15 mouse cellular contexts compared by ENCODE assay signal in the genomic region with DNA sequence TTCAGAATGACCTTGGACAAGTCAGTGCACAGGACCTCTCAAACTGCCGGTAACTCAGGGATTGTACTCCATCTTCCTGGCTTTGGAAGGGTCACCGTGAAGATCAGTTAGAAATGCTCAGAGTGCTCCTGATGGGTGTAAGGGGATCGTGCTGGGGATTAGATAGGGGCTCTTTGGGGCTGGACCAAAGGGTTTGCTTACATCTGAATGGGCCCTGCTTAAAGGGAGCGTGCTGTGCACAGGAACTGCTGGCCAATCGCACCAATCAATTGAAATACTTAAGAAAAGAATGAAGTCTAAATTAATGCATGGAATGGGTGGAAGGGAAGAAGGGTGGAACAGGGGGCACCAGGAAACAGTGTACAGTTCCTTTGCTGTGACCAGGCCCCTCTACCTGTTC. TPM values are rescaled to one million over a fixed set of nuclear protein-coding genes. Genes with fewer than 3 reads are reported as not detected.
DNase-seq lines count a peak whose midpoint lies in the region; ATAC-seq lines count a peak whose summit lies in the region.
"Had no signal": no experiment of that assay in that cellular context is flagged by ENCODE, and none has a peak within 500 bp of the region (broad histone marks: within the 10 kb centered on the region; RNA-seq: fewer than 3 reads in every experiment).

No protein-coding gene starts in this region.

- ATAC-seq in forebrain, embryonic 11.5 days (replicated peaks; ENCODE audit: low FRiP score), result no peak
- ATAC-seq in forebrain, embryonic 13.5 days, result no peak
- peak; percentile 17; the same call in 1 of the 2 replicates for ATAC-seq in lung, embryonic 16.5 days (ENCODE audit: low read depth)

- no peak overlapping the region for H3K4me2 ChIP-seq in forebrain, embryonic 11.5 days (ENCODE audit: low read depth, low read length, severe bottlenecking)
- no peak overlapping the region for H3K4me2 ChIP-seq in forebrain, embryonic 13.5 days
- no peak overlapping the region for H3K4me2 ChIP-seq in lung, embryonic 16.5 days (ENCODE audit: low read depth, low read length)
- H3K4me2 ChIP-seq: embryonic facial prominence, embryonic 12.5 days; embryonic facial prominence, embryonic 15.5 days; forebrain, embryonic 12.5 days; heart, embryonic 13.5 days; hindbrain, embryonic 12.5 days; hindbrain, embryonic 15.5 days had no signal

- peak; percentile 14 for DNase-seq in forebrain, embryonic 11.5 days (ENCODE audit: low spot score)
- DNase-seq in lung, postnatal 10 days, result no peak
- DNase-seq in R1 (ENCODE audit: low read depth, low spot score), result peak; percentile 54
- no peak for DNase-seq in kidney, postnatal 10 days
- DNase-seq in frontal cortex, adult 2 months (ENCODE audit: extremely low spot score in 1 of 2, low spot score in 1 of 2), result no peak

- H3K27ac ChIP-seq in forebrain, embryonic 11.5 days (ENCODE audit: low read depth, low read length), result no peak overlapping the region
- H3K27ac ChIP-seq in forebrain, embryonic 13.5 days, result no peak overlapping the region
- H3K27ac ChIP-seq in lung, embryonic 16.5 days (ENCODE audit: low read length), result no peak overlapping the region
- H3K27ac ChIP-seq: embryonic facial prominence, embryonic 12.5 days; embryonic facial prominence, embryonic 15.5 days; forebrain, embryonic 12.5 days; gastrocnemius, adult 2 months; heart, embryonic 10.5 days; heart, embryonic 13.5 days; hindbrain, embryonic 12.5 days; hindbrain, embryonic 15.5 days had no signal

- H3K9ac ChIP-seq in forebrain, embryonic 11.5 days (ENCODE audit: low read length), result no peak overlapping the region
- H3K9ac ChIP-seq in forebrain, embryonic 13.5 days, result no peak overlapping the region
- H3K9ac ChIP-seq in lung, embryonic 16.5 days (ENCODE audit: low read length), result no peak overlapping the region
- H3K9ac ChIP-seq: embryonic facial prominence, embryonic 12.5 days; embryonic facial prominence, embryonic 15.5 days; forebrain, embryonic 12.5 days; heart, embryonic 13.5 days; hindbrain, embryonic 12.5 days; hindbrain, embryonic 15.5 days had no signal

- no peaks in the 10 kb centered on the region for H3K9me3 ChIP-seq in forebrain, embryonic 11.5 days (ENCODE audit: control insufficient read depth, low read length)
- H3K9me3 ChIP-seq in forebrain, embryonic 13.5 days (replicated peaks), result no peaks in the 10 kb centered on the region
- H3K9me3 ChIP-seq in lung, embryonic 16.5 days (ENCODE audit: control insufficient read depth, low read length), result no peaks in the 10 kb centered on the region
- H3K9me3 ChIP-seq: embryonic facial prominence, embryonic 12.5 days; embryonic facial prominence, embryonic 15.5 days; forebrain, embryonic 12.5 days; heart, embryonic 10.5 days; heart, embryonic 13.5 days; hindbrain, embryonic 12.5 days; hindbrain, embryonic 15.5 days had no signal

- 34% methylated on average over 5 of the region's 5 CpGs for WGBS in forebrain, embryonic 11.5 days
- 37% methylated on average over 5 of the region's 5 CpGs for WGBS in forebrain, embryonic 13.5 days
- 67% methylated on average over 5 of the region's 5 CpGs for WGBS in lung, embryonic 16.5 days

- no peaks in the 10 kb centered on the region for H3K27me3 ChIP-seq in forebrain, embryonic 11.5 days (ENCODE audit: control insufficient read depth, insufficient read depth, low read length)
- peaks cover 17% of the 10 kb centered on the region for H3K27me3 ChIP-seq in forebrain, embryonic 13.5 days
- no peaks in the 10 kb centered on the region for H3K27me3 ChIP-seq in lung, embryonic 16.5 days (ENCODE audit: control insufficient read depth, insufficient read depth, low read depth, low read length)
- H3K27me3 ChIP-seq: hindbrain, embryonic 15.5 days had no signal

- peaks cover 5% of the 10 kb centered on the region; the same call in 1 of the 2 replicates for H3K36me3 ChIP-seq in forebrain, embryonic 11.5 days (ENCODE audit: control insufficient read depth, insufficient read depth, low read length)
- peaks cover 40% of the 10 kb centered on the region for H3K36me3 ChIP-seq in forebrain, embryonic 13.5 days (ENCODE audit: poor library complexity, severe bottlenecking)
- H3K36me3 ChIP-seq in lung, embryonic 16.5 days (ENCODE audit: control insufficient read depth, insufficient read depth, low read length), result peaks cover 24% of the 10 kb centered on the region

- H3K4me1 ChIP-seq in forebrain, embryonic 11.5 days (replicated peaks; ENCODE audit: control insufficient read depth, insufficient read depth, low read length), result no peaks in the 10 kb centered on the region
- no peaks in the 10 kb centered on the region for H3K4me1 ChIP-seq in forebrain, embryonic 13.5 days
- no peaks in the 10 kb centered on the region for H3K4me1 ChIP-seq in lung, embryonic 16.5 days (replicated peaks; ENCODE audit: control insufficient read depth, insufficient read depth, low read length)
- H3K4me1 ChIP-seq: embryonic facial prominence, embryonic 12.5 days; embryonic facial prominence, embryonic 15.5 days; forebrain, embryonic 12.5 days; heart, embryonic 10.5 days; heart, embryonic 13.5 days; hindbrain, embryonic 12.5 days; hindbrain, embryonic 15.5 days had no signal

- no peak overlapping the region for H3K4me3 ChIP-seq in forebrain, embryonic 11.5 days (ENCODE audit: low read depth, low read length)
- H3K4me3 ChIP-seq in forebrain, embryonic 13.5 days, result no peak overlapping the region
- no peak overlapping the region for H3K4me3 ChIP-seq in lung, embryonic 16.5 days (ENCODE audit: low read length)
- H3K4me3 ChIP-seq: embryonic facial prominence, embryonic 12.5 days; embryonic facial prominence, embryonic 15.5 days; forebrain, embryonic 12.5 days; gastrocnemius, adult 2 months; heart, embryonic 10.5 days; heart, embryonic 13.5 days; hindbrain, embryonic 12.5 days; hindbrain, embryonic 15.5 days had no signal

RNA-seq across cellular contexts. Expression of a gene that starts 7.4 kb away (rescaled TPM):
- polyA plus RNA-seq in forebrain, embryonic 11.5 days (2014; fragmentation: Nextera tagmentation; extraction: Ambion mirVana), result 2.6 and 3.0 TPM in 2 replicates
- 3.4 and 4.0 TPM in 2 replicates for polyA plus RNA-seq in forebrain, embryonic 13.5 days (2015; fragmentation: Nextera tagmentation; extraction: Ambion mirVana)
- 4.7 and 5.1 TPM in 2 replicates for polyA plus RNA-seq in lung, embryonic 16.5 days (2015; fragmentation: Nextera tagmentation; extraction: Ambion mirVana)
- polyA plus RNA-seq in frontal cortex, adult 2 months (2012; rRNA removed), result 7.4 and 7.8 TPM in 2 replicates

Comparison
In these comparisons a context has a peak if more than half of its experiments do, and no peak if none do; other contexts are left out.
1. DNase-seq: peak in forebrain, embryonic 11.5 days (single experiment) and R1 (single experiment); none in lung, postnatal 10 days (single experiment), kidney, postnatal 10 days (single experiment) and frontal cortex, adult 2 months (0 of 2).